Mouse (Mus musculus) liver, adult 2 months (tissue): ENCODE measurements around the gene Txnip. TPM values are rescaled to one million over a fixed set of nuclear protein-coding genes. Genes with fewer than 3 reads are reported as not detected.
A peak's percentile ranks its signal among the peaks of the same experiment; 100 is the strongest.

ENCODE experiments used
- DNase-seq: peaks from one replicate; pipeline ENCODE4 v3.0.0-alpha.2; 2011; ENCODE audit warnings: low read depth, low spot score; ENCODE audit errors: extremely low read depth
- H3K27ac ChIP-seq: fragments of 200-500 bp; replicated peaks from 2 replicates; pipeline ENCODE4 v1.5.1; 2012; ENCODE audit warnings: low read depth, mild to moderate bottlenecking, control low read depth, inconsistent platforms, low read length; ENCODE audit not compliant: insufficient read depth
- H3K27me3 ChIP-seq: fragments of 200-500 bp; 2 replicates; pipeline ENCODE4 v1.6.1; 2012; ENCODE audit warnings: mild to moderate bottlenecking, moderate library complexity, low read length, inconsistent platforms; ENCODE audit not compliant: control insufficient read depth, insufficient read depth
- H3K36me3 ChIP-seq: fragments of 200-500 bp; 2 replicates; pipeline ENCODE4 v1.6.1; 2012; ENCODE audit warnings: low read length, inconsistent platforms; ENCODE audit not compliant: control insufficient read depth, insufficient read depth
- H3K4me1 ChIP-seq: fragments of 200-500 bp; 2 replicates; pipeline ENCODE4 v1.6.1; 2011; ENCODE audit warnings: low read length; ENCODE audit not compliant: control insufficient read depth, insufficient read depth
- H3K4me3 ChIP-seq: fragments of 200-500 bp; 2 replicates; pipeline ENCODE4 v1.5.1; 2011; ENCODE audit warnings: low read depth, mild to moderate bottlenecking, control low read depth, low read length, moderate library complexity; ENCODE audit not compliant: insufficient read depth
- H3K79me2 ChIP-seq: fragments of 200-500 bp; 2 replicates; pipeline ENCODE4 v1.6.1; 2012; ENCODE audit warnings: inconsistent platforms, mild to moderate bottlenecking, low read length, moderate library complexity; ENCODE audit not compliant: control insufficient read depth, insufficient read depth
- H3K9ac ChIP-seq: fragments of 200-500 bp; 2 replicates; pipeline ENCODE4 v1.6.1; 2012; ENCODE audit warnings: low read depth, mild to moderate bottlenecking, control low read depth, inconsistent platforms, low read length
- CTCF ChIP-seq: fragments of 200-500 bp; IDR thresholded peaks from 2 replicates; pipeline ENCODE4 v1.5.1; 2011; ENCODE audit warnings: low read depth, low read length, control low read depth
- POLR2A ChIP-seq: fragments of 200-500 bp; IDR thresholded peaks from 2 replicates; pipeline ENCODE4 v1.6.1; 2011; ENCODE audit warnings: low read length, control low read depth; ENCODE audit not compliant: insufficient read depth; ENCODE audit errors: extremely low read depth
- WGBS: fragments of 180-500 bp; shearing (Covaris S2); methylation state at CpG from one replicate; pipeline ENCODE4 v1.1.7; 2018; 5-methylcytosine and 5-hydroxymethylcytosine counted together
- polyA plus RNA-seq: library from polyadenylated mRNA; depleted of rRNA; stranded (reverse); fragments of >200 nt; gene quantifications from 2 replicates; pipeline ENCODE4 v1.2.3, GENCODE M21; 2012
- total RNA-seq: library from RNA; depleted of rRNA; stranded (reverse); fragments of >200 nt; gene quantifications from 2 replicates; pipeline ENCODE4 v1.2.3, GENCODE M21; 2014

Gene Txnip
- total and polyA plus RNA-seq, 2 experiments, result 74.3 to 159 TPM

DNA sequence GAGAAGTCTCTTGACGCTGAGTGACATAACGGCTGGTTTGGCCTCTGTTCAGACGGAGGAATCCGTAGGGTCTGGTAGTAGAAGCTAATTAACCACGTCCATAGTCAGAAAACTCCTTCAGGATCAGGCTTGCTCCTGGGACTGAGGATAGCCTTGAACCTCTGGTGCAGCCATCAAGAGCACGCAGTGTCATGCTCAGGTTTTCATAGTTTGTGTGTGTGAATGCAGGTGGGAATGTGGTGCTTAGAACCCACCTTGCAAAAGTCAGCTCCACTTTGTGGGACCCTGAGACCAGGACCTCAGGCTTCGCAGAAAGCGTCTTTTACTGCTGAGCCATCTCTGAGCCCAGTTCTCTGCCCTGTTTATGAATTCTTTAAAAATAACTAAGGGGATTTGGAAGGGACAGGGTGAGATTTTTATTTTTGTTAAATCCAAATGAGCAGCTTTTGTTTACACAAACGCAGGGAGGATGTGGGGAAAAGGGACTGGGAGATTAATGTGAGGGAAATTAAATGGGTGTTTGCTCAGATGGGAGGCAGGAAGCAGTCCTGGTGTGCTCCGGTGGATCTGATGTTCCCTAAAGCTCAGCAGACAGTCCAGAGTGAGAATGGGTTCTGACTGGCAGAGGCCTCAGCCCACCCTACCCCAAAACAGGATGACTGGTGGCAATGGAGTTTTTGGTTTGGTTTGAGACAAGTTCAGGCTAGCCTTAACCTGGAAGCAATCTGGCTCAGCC is 4.4 kb downstream of the Txnip start:
- DNase-seq, result peak; percentile 53
- H3K4me3 ChIP-seq, result peak overlapping the region; percentile 34
- peak overlapping the region; percentile 82 for H3K27ac ChIP-seq
- no peaks in the 10 kb centered on the region for H3K27me3 ChIP-seq
- WGBS, result 58% methylated on average over 10 of the region's 10 CpGs
- H3K79me2 ChIP-seq, result peaks cover 3% of the 10 kb centered on the region; the same call in 1 of the 2 replicates
- no peak for TF ChIP-seq CTCF
- TF ChIP-seq POLR2A, result no peak
- H3K9ac ChIP-seq, result peak overlapping the region; percentile 63
- peaks cover 19% of the 10 kb centered on the region for H3K4me1 ChIP-seq
- peaks cover 29% of the 10 kb centered on the region for H3K36me3 ChIP-seq

DNA sequence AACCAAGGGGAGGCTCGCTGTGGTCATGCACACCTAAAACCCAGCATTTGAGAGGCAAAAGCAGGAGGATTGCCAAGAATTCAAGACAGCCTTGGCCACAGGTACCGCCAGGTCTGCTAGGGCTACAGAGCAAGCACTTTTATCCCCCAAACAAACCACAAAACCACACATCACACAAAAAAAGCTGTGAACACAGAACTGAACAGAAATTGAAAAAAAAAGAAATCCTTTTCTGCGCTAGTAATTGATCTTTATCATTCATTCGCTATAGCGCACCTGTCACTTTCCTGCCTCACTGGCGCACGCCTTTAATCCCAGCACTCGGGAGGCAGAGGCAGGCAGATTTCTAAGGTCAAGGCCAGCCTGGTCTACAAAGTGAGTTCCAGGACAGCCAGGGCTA is 5.5 kb downstream of the Txnip start:
- H3K27me3 ChIP-seq, result no peaks in the 10 kb centered on the region
- no peak overlapping the region for H3K4me3 ChIP-seq
- peaks cover 29% of the 10 kb centered on the region for H3K36me3 ChIP-seq
- peak overlapping the region; percentile 33 for H3K27ac ChIP-seq
- no peak overlapping the region for H3K9ac ChIP-seq
- DNase-seq, result no peak
- no peak for TF ChIP-seq POLR2A
- TF ChIP-seq CTCF, result no peak
- peaks cover 3% of the 10 kb centered on the region; the same call in 1 of the 2 replicates for H3K79me2 ChIP-seq
- 84% methylated on average over 8 of the region's 8 CpGs for WGBS
- H3K4me1 ChIP-seq, result peaks cover 19% of the 10 kb centered on the region

DNA sequence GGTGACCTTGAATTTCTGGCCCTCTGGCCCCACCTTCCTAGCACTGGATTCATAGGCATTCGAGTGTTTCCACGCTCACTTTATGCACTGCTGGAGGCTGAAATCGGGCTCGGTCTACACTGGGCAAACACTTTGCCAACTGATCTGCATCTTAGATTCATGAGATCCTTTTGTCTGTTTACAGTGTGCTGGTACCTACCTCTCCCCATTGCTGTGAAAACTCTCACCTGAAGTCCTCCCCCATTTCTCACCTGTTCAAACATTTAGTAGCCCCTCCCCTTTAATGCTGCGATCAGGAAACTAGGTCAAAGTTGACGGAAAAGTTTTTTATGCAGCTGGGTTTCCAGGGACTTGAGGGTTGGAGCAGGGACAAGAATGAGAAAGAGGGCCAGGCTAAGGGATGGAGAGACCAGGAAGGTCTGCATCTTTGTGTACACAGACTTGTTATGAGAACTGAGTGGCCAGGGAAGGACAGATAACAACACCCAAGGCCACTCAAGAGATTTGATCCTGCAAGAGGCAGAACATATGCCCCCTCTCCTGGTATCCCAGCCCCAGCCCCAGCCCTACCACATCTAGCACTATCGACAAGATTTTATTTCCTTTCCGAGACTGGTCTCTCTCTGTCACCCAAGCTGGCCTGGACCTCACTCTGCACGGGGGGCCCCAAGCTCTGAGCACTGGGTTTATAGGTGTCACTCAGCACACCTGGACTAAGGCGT is 6.3 kb downstream of the Txnip start:
- peaks cover 19% of the 10 kb centered on the region for H3K4me1 ChIP-seq
- peak overlapping the region; percentile 21; the same call in 1 of the 2 replicates for H3K9ac ChIP-seq
- peaks cover 3% of the 10 kb centered on the region; the same call in 1 of the 2 replicates for H3K79me2 ChIP-seq
- H3K27me3 ChIP-seq, result no peaks in the 10 kb centered on the region
- peak overlapping the region; percentile 65 for H3K27ac ChIP-seq
- peaks cover 24% of the 10 kb centered on the region for H3K36me3 ChIP-seq
- peak; percentile 60 for DNase-seq
- TF ChIP-seq POLR2A (no peak), CTCF (no peak)
- WGBS, result 29% methylated on average over 10 of the region's 10 CpGs
- H3K4me3 ChIP-seq, result no peak overlapping the region

GRCm38 (mm10) chr3:96564633-96565032 is 6.9 kb downstream of the Txnip start:
- no peak overlapping the region for H3K4me3 ChIP-seq
- DNase-seq, result peak; percentile 40
- no peaks in the 10 kb centered on the region for H3K27me3 ChIP-seq
- H3K27ac ChIP-seq, result peak overlapping the region; percentile 65
- TF ChIP-seq POLR2A (no peak), CTCF (no peak)
- H3K4me1 ChIP-seq, result peaks cover 17% of the 10 kb centered on the region
- 0 out of 2 replicates have a peak overlapping the region, but pooled peaks have one; percentile 16 for H3K9ac ChIP-seq
- WGBS, result 63% methylated on average over 7 of the region's 7 CpGs
- H3K79me2 ChIP-seq, result peaks cover 3% of the 10 kb centered on the region; the same call in 1 of the 2 replicates
- peaks cover 18% of the 10 kb centered on the region for H3K36me3 ChIP-seq

- no peaks in the 10 kb centered on the region for H3K79me2 ChIP-seq
- H3K27ac ChIP-seq, result peak overlapping the region; percentile 33
- peaks cover 14% of the 10 kb centered on the region for H3K36me3 ChIP-seq
- peaks cover 19% of the 10 kb centered on the region for H3K4me1 ChIP-seq
- TF ChIP-seq POLR2A, result no peak
- TF ChIP-seq CTCF, result no peak
- 87% methylated on average over 3 of the region's 3 CpGs for WGBS
- H3K27me3 ChIP-seq, result no peaks in the 10 kb centered on the region
- no peak overlapping the region for H3K9ac ChIP-seq
- no peak overlapping the region for H3K4me3 ChIP-seq
- DNase-seq, result no peak
Measured at GRCm38 (mm10) chr3:96565105-96565504, 7.3 kb downstream of the Txnip start.
